19 mouse cellular contexts compared by ENCODE assay signal in the genomic region with DNA sequence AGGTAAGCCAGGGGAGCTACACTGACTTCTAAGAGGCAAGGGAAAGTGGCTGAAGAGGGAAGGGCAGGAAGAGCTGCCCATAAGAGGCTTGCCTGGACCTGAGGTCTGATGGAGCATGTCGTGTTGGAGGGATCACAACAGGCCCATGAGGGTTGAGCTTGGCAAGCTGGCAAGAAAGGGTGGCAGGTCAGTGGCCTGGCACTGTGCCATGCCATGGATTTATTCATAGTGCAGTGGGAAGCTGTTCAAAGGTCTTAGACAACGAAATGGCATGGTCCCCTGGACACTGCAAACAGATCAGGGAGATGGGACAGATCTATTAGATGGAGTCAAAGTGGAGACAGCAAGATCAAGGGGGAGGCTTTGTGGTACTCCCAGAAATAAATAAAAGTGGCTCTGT. TPM values are rescaled to one million over a fixed set of nuclear protein-coding genes. Genes with fewer than 3 reads are reported as not detected.
DNase-seq lines count a peak whose midpoint lies in the region; ATAC-seq lines count a peak whose summit lies in the region.
"Had no signal": no experiment of that assay in that cellular context is flagged by ENCODE, and none has a peak within 500 bp of the region (broad histone marks: within the 10 kb centered on the region; RNA-seq: fewer than 3 reads in every experiment).

No protein-coding gene starts in this region.

- H3K9me3 ChIP-seq in kidney, embryonic 15.5 days (replicated peaks) = no peaks in the 10 kb centered on the region
- H3K9me3 ChIP-seq: embryonic facial prominence, embryonic 12.5 days; forebrain, embryonic 13.5 days; G1E; megakaryocyte, embryonic 14.5 days; midbrain, embryonic 15.5 days had no signal

- 64% methylated on average over 2 of the region's 2 CpGs for WGBS in kidney, embryonic 15.5 days

- peak; percentile 47 for DNase-seq in adrenal gland, postnatal 14 days
- DNase-seq in adrenal gland, postnatal 4 days (ENCODE audit: low spot score in 2 of 2) = no peak
- DNase-seq in kidney, adult 11 months = peak; percentile 20
- DNase-seq in cerebellum, adult 9-11 months = peak; percentile 43
- DNase-seq in kidney, postnatal 25 days = peak; percentile 50 to 66
- DNase-seq in lung, postnatal 10 days = no peak
- DNase-seq in gastrocnemius, postnatal 10 days = no peak
- DNase-seq: gastrocnemius, postnatal 14 days; liver, postnatal 0 days; lung, postnatal 14 days; right cerebral cortex, postnatal 25 days had no signal

- no peak overlapping the region for H3K4me3 ChIP-seq in kidney, embryonic 15.5 days (replicated peaks)
- H3K4me3 ChIP-seq: embryonic facial prominence, embryonic 12.5 days; erythroblast, embryonic 14.5 days; forebrain, embryonic 13.5 days; megakaryocyte, embryonic 14.5 days; midbrain, embryonic 15.5 days; myocyte had no signal

- no peak overlapping the region for H3K9ac ChIP-seq in kidney, embryonic 15.5 days
- H3K9ac ChIP-seq: embryonic facial prominence, embryonic 12.5 days; forebrain, embryonic 13.5 days; liver, postnatal 0 days; midbrain, embryonic 15.5 days had no signal

- H3K4me1 ChIP-seq in kidney, embryonic 15.5 days = 0 out of 2 replicates have a peak, but pooled peaks cover 3% of the 10 kb centered on the region
- H3K4me1 ChIP-seq: megakaryocyte, embryonic 14.5 days had no signal

- no peak overlapping the region for H3K27ac ChIP-seq in kidney, embryonic 15.5 days
- H3K27ac ChIP-seq: embryonic facial prominence, embryonic 12.5 days; forebrain, embryonic 13.5 days; midbrain, embryonic 15.5 days had no signal

- H3K4me2 ChIP-seq in kidney, embryonic 15.5 days = no peak overlapping the region
- H3K4me2 ChIP-seq: embryonic facial prominence, embryonic 12.5 days; forebrain, embryonic 13.5 days; midbrain, embryonic 15.5 days had no signal

- H3K27me3 ChIP-seq in kidney, embryonic 15.5 days = no peaks in the 10 kb centered on the region
- H3K27me3 ChIP-seq: midbrain, embryonic 15.5 days had no signal

- no peak for ATAC-seq in kidney, embryonic 15.5 days (replicated peaks; ENCODE audit: low FRiP score)
- ATAC-seq: forebrain, embryonic 13.5 days; liver, postnatal 0 days; midbrain, embryonic 15.5 days had no signal

- no peaks in the 10 kb centered on the region for H3K36me3 ChIP-seq in kidney, embryonic 15.5 days
- H3K36me3 ChIP-seq: embryonic facial prominence, embryonic 12.5 days; G1E; midbrain, embryonic 15.5 days had no signal

RNA-seq across cellular contexts. Expression of a gene that starts 24.4 kb away (rescaled TPM):
- 35.5 and 50.8 TPM in 2 replicates for total RNA-seq in adrenal gland, postnatal 14 days (2021)
- 10 to 100 TPM; 32.5 to 36.8 TPM for total RNA-seq in adrenal gland, postnatal 4 days (2021)
- polyA plus RNA-seq in kidney, embryonic 15.5 days (2015; fragmentation: Nextera tagmentation; extraction: Ambion mirVana) = 22.8 and 24.1 TPM in 2 replicates
- 10 to 100 TPM; 25.8 to 36.2 TPM for total RNA-seq in gastrocnemius, postnatal 10 days (2021)
- polyA plus RNA-seq: erythroblast, embryonic 14.5 days; G1E had no signal

Comparison
In these comparisons a context has a peak if more than half of its experiments do, and no peak if none do; other contexts are left out.
1. DNase-seq: peak in adrenal gland, postnatal 14 days (single experiment), kidney, adult 11 months (single experiment), cerebellum, adult 9-11 months (single experiment) and kidney, postnatal 25 days (2 of 2); none in adrenal gland, postnatal 4 days (0 of 2), lung, postnatal 10 days (single experiment) and gastrocnemius, postnatal 10 days (single experiment).